Mouse (Mus musculus): ENCODE results near the gene Rilpl1. TPM values are rescaled to one million over a fixed set of nuclear protein-coding genes. Genes with fewer than 3 reads are reported as not detected.

Gene Rilpl1
- polyA plus RNA-seq, 1 experiment from 2014 or later = 9.8 TPM

GRCm38 (mm10) chr5:124535016-124535415 is 3.8 kb upstream of the Rilpl1 start:
- Histone ChIP-seq H3K27ac (ENCODE audit: low read depth, low read length) (no peak overlapping the region), H3K4me3 (ENCODE audit: low read depth, low read length) (no peak overlapping the region), H3K9me3 (ENCODE audit: control insufficient read depth, low read length) (no peaks in the 10 kb centered on the region), H3K4me1 (replicated peaks; ENCODE audit: control insufficient read depth, insufficient read depth, low read length) (peaks cover 25% of the 10 kb centered on the region), H3K9ac (ENCODE audit: low read depth, low read length) (no peak overlapping the region), H3K27me3 (replicated peaks; ENCODE audit: control insufficient read depth, insufficient read depth, low read length) (peaks cover 21% of the 10 kb centered on the region), H3K4me2 (no peak overlapping the region), H3K36me3 (ENCODE audit: control insufficient read depth, insufficient read depth, low read length) (no peaks in the 10 kb centered on the region)
- 47% methylated on average over 5 of the region's 5 CpGs for WGBS
- DNase-seq (ENCODE audit: low spot score) = no peak
- ATAC-seq (replicated peaks; ENCODE audit: low FRiP score) = 0 out of 2 replicates have a peak, but pooled peaks have one; percentile 33

GRCm38 (mm10) chr5:124532451-124532850 is 1.3 kb upstream of the Rilpl1 start:
- no peaks in the 10 kb centered on the region for H3K9me3 ChIP-seq (ENCODE audit: control insufficient read depth, low read length)
- H3K36me3 ChIP-seq (ENCODE audit: control insufficient read depth, insufficient read depth, low read length) = no peaks in the 10 kb centered on the region
- ATAC-seq (replicated peaks; ENCODE audit: low FRiP score) (peak; percentile 35), DNase-seq (ENCODE audit: low spot score) (peak; percentile 41)
- peaks cover 29% of the 10 kb centered on the region for H3K27me3 ChIP-seq (replicated peaks; ENCODE audit: control insufficient read depth, insufficient read depth, low read length)
- H3K4me3 ChIP-seq (ENCODE audit: low read depth, low read length) = no peak overlapping the region
- H3K4me2 ChIP-seq = peak overlapping the region; percentile 19; the same call in 1 of the 2 replicates
- WGBS = 22% methylated on average over 7 of the region's 7 CpGs
- H3K4me1 ChIP-seq (replicated peaks; ENCODE audit: control insufficient read depth, insufficient read depth, low read length) = peaks cover 42% of the 10 kb centered on the region
- H3K27ac ChIP-seq (ENCODE audit: low read depth, low read length) = peak overlapping the region; percentile 60
- no peak overlapping the region for H3K9ac ChIP-seq (ENCODE audit: low read depth, low read length)

- ATAC-seq (replicated peaks; ENCODE audit: low FRiP score) (peak; percentile 19; the same call in 1 of the 2 replicates), DNase-seq (ENCODE audit: low spot score) (no peak)
- H3K9ac ChIP-seq (ENCODE audit: low read depth, low read length) = peak overlapping the region; percentile 71
- peak overlapping the region; percentile 70 for H3K27ac ChIP-seq (ENCODE audit: low read depth, low read length)
- no peaks in the 10 kb centered on the region for H3K36me3 ChIP-seq (ENCODE audit: control insufficient read depth, insufficient read depth, low read length)
- H3K4me1 ChIP-seq (replicated peaks; ENCODE audit: control insufficient read depth, insufficient read depth, low read length) = peaks cover 38% of the 10 kb centered on the region
- H3K27me3 ChIP-seq (replicated peaks; ENCODE audit: control insufficient read depth, insufficient read depth, low read length) = peaks cover 29% of the 10 kb centered on the region
- no peaks in the 10 kb centered on the region for H3K9me3 ChIP-seq (ENCODE audit: control insufficient read depth, low read length)
- H3K4me3 ChIP-seq (ENCODE audit: low read depth, low read length) = peak overlapping the region; percentile 78
- 15% methylated on average over 14 of the region's 14 CpGs for WGBS
- H3K4me2 ChIP-seq = peak overlapping the region; percentile 94
Observed at GRCm38 (mm10) chr5:124531583-124531930, 366 bp upstream of the Rilpl1 start.

GRCm38 (mm10) chr5:124529697-124530096 is 1.5 kb downstream of the Rilpl1 start:
- Histone ChIP-seq H3K9ac (ENCODE audit: low read depth, low read length) (0 out of 2 replicates have a peak overlapping the region, but pooled peaks have one; percentile 8), H3K27ac (ENCODE audit: low read depth, low read length) (no peak overlapping the region; the same call in 1 of the 2 replicates), H3K4me2 (peak overlapping the region; percentile 94), H3K27me3 (replicated peaks; ENCODE audit: control insufficient read depth, insufficient read depth, low read length) (peaks cover 29% of the 10 kb centered on the region), H3K4me3 (ENCODE audit: low read depth, low read length) (peak overlapping the region; percentile 78), H3K9me3 (ENCODE audit: control insufficient read depth, low read length) (no peaks in the 10 kb centered on the region), H3K4me1 (replicated peaks; ENCODE audit: control insufficient read depth, insufficient read depth, low read length) (peaks cover 32% of the 10 kb centered on the region), H3K36me3 (ENCODE audit: control insufficient read depth, insufficient read depth, low read length) (no peaks in the 10 kb centered on the region)
- ATAC-seq (replicated peaks; ENCODE audit: low FRiP score) (no peak), DNase-seq (ENCODE audit: low spot score) (no peak)
- 35% methylated on average over 8 of the region's 8 CpGs for WGBS

GRCm38 (mm10) chr5:124529191-124529651 is 2.0 kb downstream of the Rilpl1 start:
- no peak for ATAC-seq (replicated peaks; ENCODE audit: low FRiP score)
- peaks cover 32% of the 10 kb centered on the region for H3K4me1 ChIP-seq (replicated peaks; ENCODE audit: control insufficient read depth, insufficient read depth, low read length)
- 31% methylated on average over 8 of the region's 8 CpGs for WGBS
- peak overlapping the region; percentile 19; the same call in 1 of the 2 replicates for H3K27ac ChIP-seq (ENCODE audit: low read depth, low read length)
- H3K9ac ChIP-seq (ENCODE audit: low read depth, low read length) = peak overlapping the region; percentile 32; the same call in 1 of the 2 replicates
- peaks cover 29% of the 10 kb centered on the region for H3K27me3 ChIP-seq (replicated peaks; ENCODE audit: control insufficient read depth, insufficient read depth, low read length)
- H3K9me3 ChIP-seq (ENCODE audit: control insufficient read depth, low read length) = no peaks in the 10 kb centered on the region
- DNase-seq (ENCODE audit: low spot score) = no peak
- H3K36me3 ChIP-seq (ENCODE audit: control insufficient read depth, insufficient read depth, low read length) = no peaks in the 10 kb centered on the region
- H3K4me3 ChIP-seq (ENCODE audit: low read depth, low read length) = peak overlapping the region; percentile 35
- H3K4me2 ChIP-seq = peak overlapping the region; percentile 94

GRCm38 (mm10) chr5:124528791-124529190 is 2.4 kb downstream of the Rilpl1 start:
- ATAC-seq (replicated peaks; ENCODE audit: low FRiP score) (no peak), DNase-seq (ENCODE audit: low spot score) (no peak)
- Histone ChIP-seq H3K4me2 (peak overlapping the region; percentile 94), H3K4me3 (ENCODE audit: low read depth, low read length) (peak overlapping the region; percentile 35), H3K4me1 (replicated peaks; ENCODE audit: control insufficient read depth, insufficient read depth, low read length) (peaks cover 32% of the 10 kb centered on the region), H3K27me3 (replicated peaks; ENCODE audit: control insufficient read depth, insufficient read depth, low read length) (peaks cover 29% of the 10 kb centered on the region), H3K9ac (ENCODE audit: low read depth, low read length) (peak overlapping the region; percentile 32; the same call in 1 of the 2 replicates), H3K27ac (ENCODE audit: low read depth, low read length) (peak overlapping the region; percentile 19; the same call in 1 of the 2 replicates), H3K9me3 (ENCODE audit: control insufficient read depth, low read length) (no peaks in the 10 kb centered on the region), H3K36me3 (ENCODE audit: control insufficient read depth, insufficient read depth, low read length) (no peaks in the 10 kb centered on the region)
- 53% methylated on average over 9 of the region's 9 CpGs for WGBS

- WGBS = 77% methylated on average over 4 of the region's 4 CpGs
- no peak for DNase-seq (ENCODE audit: low spot score)
- Histone ChIP-seq H3K4me1 (replicated peaks; ENCODE audit: control insufficient read depth, insufficient read depth, low read length) (peaks cover 32% of the 10 kb centered on the region), H3K4me3 (ENCODE audit: low read depth, low read length) (0 out of 2 replicates have a peak overlapping the region, but pooled peaks have one; percentile 35), H3K27ac (ENCODE audit: low read depth, low read length) (no peak overlapping the region), H3K9ac (ENCODE audit: low read depth, low read length) (0 out of 2 replicates have a peak overlapping the region, but pooled peaks have one; percentile 32), H3K4me2 (peak overlapping the region; percentile 94), H3K9me3 (ENCODE audit: control insufficient read depth, low read length) (no peaks in the 10 kb centered on the region), H3K27me3 (replicated peaks; ENCODE audit: control insufficient read depth, insufficient read depth, low read length) (peaks cover 29% of the 10 kb centered on the region), H3K36me3 (ENCODE audit: control insufficient read depth, insufficient read depth, low read length) (no peaks in the 10 kb centered on the region)
- no peak for ATAC-seq (replicated peaks; ENCODE audit: low FRiP score)
Observed at GRCm38 (mm10) chr5:124528351-124528750, 2.8 kb downstream of the Rilpl1 start.

- ATAC-seq (replicated peaks; ENCODE audit: low FRiP score) = no peak
- DNase-seq (ENCODE audit: low spot score) = no peak
- no peak overlapping the region for H3K9ac ChIP-seq (ENCODE audit: low read depth, low read length)
- WGBS = 83% methylated on average over 5 of the region's 5 CpGs
- H3K4me1 ChIP-seq (replicated peaks; ENCODE audit: control insufficient read depth, insufficient read depth, low read length) = peaks cover 16% of the 10 kb centered on the region
- H3K9me3 ChIP-seq (ENCODE audit: control insufficient read depth, low read length) = no peaks in the 10 kb centered on the region
- H3K27ac ChIP-seq (ENCODE audit: low read depth, low read length) = no peak overlapping the region
- H3K27me3 ChIP-seq (replicated peaks; ENCODE audit: control insufficient read depth, insufficient read depth, low read length) = peaks cover 8% of the 10 kb centered on the region
- H3K4me2 ChIP-seq = no peak overlapping the region
- no peaks in the 10 kb centered on the region for H3K36me3 ChIP-seq (ENCODE audit: control insufficient read depth, insufficient read depth, low read length)
- H3K4me3 ChIP-seq (ENCODE audit: low read depth, low read length) = no peak overlapping the region
Observed at GRCm38 (mm10) chr5:124524943-124525342, 6.2 kb downstream of the Rilpl1 start.

- Histone ChIP-seq H3K27me3 (replicated peaks; ENCODE audit: control insufficient read depth, insufficient read depth, low read length) (no peaks in the 10 kb centered on the region), H3K4me2 (no peak overlapping the region), H3K4me3 (ENCODE audit: low read depth, low read length) (no peak overlapping the region), H3K36me3 (ENCODE audit: control insufficient read depth, insufficient read depth, low read length) (no peaks in the 10 kb centered on the region), H3K9me3 (ENCODE audit: control insufficient read depth, low read length) (no peaks in the 10 kb centered on the region), H3K4me1 (replicated peaks; ENCODE audit: control insufficient read depth, insufficient read depth, low read length) (no peaks in the 10 kb centered on the region), H3K9ac (ENCODE audit: low read depth, low read length) (no peak overlapping the region), H3K27ac (ENCODE audit: low read depth, low read length) (no peak overlapping the region)
- no peak for ATAC-seq (replicated peaks; ENCODE audit: low FRiP score)
- 92% methylated on average over 8 of the region's 8 CpGs for WGBS
- DNase-seq (ENCODE audit: low spot score) = no peak
Observed at GRCm38 (mm10) chr5:124523032-124523431, 8.2 kb downstream of the Rilpl1 start.

Measured in liver, embryonic 11.5 days (tissue).